Comparison of ENCODE assay signal across 8 mouse cellular contexts in the genomic region with DNA sequence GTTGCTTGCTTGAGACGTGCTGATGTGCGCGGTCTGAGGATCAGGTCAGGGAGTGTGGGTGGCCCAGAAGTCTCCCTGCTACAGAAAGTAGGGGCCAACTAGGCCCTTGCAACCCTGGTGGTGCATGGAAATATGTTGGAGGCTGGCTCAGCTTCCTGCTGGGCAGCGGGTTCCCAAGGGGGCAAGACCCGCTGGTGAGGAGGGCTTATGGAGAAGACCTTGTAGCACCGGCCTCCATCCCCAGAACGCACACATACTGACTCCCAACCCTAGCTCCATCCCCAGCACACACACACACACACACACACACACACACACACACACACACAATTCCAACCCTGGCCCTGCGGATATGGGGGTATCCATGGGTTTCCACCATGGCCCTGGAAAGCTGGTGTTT. TPM values are rescaled to one million over a fixed set of nuclear protein-coding genes. Genes with fewer than 3 reads are reported as not detected.
A peak's percentile ranks its signal among the peaks of the same experiment; 100 is the strongest.
DNase-seq lines count a peak whose midpoint lies in the region; ATAC-seq and TF ChIP-seq lines count a peak whose summit lies in the region.

No protein-coding gene starts in this region.

- no peak for ATAC-seq in kidney, embryonic 15.5 days (replicated peaks; ENCODE audit: low FRiP score)
- ATAC-seq in heart, embryonic 14.5 days (ENCODE audit: insufficient number of reproducible peaks, insufficient read depth, low FRiP score, low read depth): no peak
- no peak for ATAC-seq in liver, postnatal 0 days

- peak overlapping the region; percentile 97 for H3K4me2 ChIP-seq in kidney, embryonic 15.5 days
- peak overlapping the region; percentile 98 for H3K4me2 ChIP-seq in heart, embryonic 14.5 days (ENCODE audit: low read length)
- 0 out of 2 replicates have a peak overlapping the region, but pooled peaks have one; percentile 76 for H3K4me2 ChIP-seq in liver, postnatal 0 days (ENCODE audit: low read depth, low read length)

- H3K36me3 ChIP-seq in kidney, embryonic 15.5 days: no peaks in the 10 kb centered on the region
- H3K36me3 ChIP-seq in heart, embryonic 14.5 days (ENCODE audit: control insufficient read depth, insufficient read depth, low read length): no peaks in the 10 kb centered on the region
- H3K36me3 ChIP-seq in liver, postnatal 0 days (replicated peaks; ENCODE audit: insufficient read depth, low read length): no peaks in the 10 kb centered on the region

- TF ChIP-seq CTCF in liver, postnatal 0 days (IDR thresholded peaks at IDR 0.05; ENCODE audit: low read depth): no peak

- TF ChIP-seq EP300 in liver, postnatal 0 days (IDR thresholded peaks at IDR 0.05; ENCODE audit: low read depth): no peak

- 22% methylated on average over 8 of the region's 8 CpGs for WGBS in kidney, embryonic 15.5 days
- 18% methylated on average over 8 of the region's 8 CpGs for WGBS in heart, embryonic 14.5 days
- WGBS in liver, postnatal 0 days (ENCODE audit: insufficient replicate concordance): 31% methylated on average over 8 of the region's 8 CpGs

- no peaks in the 10 kb centered on the region for H3K27me3 ChIP-seq in kidney, embryonic 15.5 days
- peaks cover 8% of the 10 kb centered on the region for H3K27me3 ChIP-seq in heart, embryonic 14.5 days (ENCODE audit: control insufficient read depth, insufficient read depth, low read length)
- H3K27me3 ChIP-seq in liver, postnatal 0 days (ENCODE audit: insufficient read depth, low read length): peaks cover 63% of the 10 kb centered on the region

- peak overlapping the region; percentile 98 for H3K27ac ChIP-seq in kidney, embryonic 15.5 days
- peak overlapping the region; percentile 86 to 91 for H3K27ac ChIP-seq in heart, embryonic 14.5 days (replicated peaks in 1 of 2; ENCODE audit: control insufficient read depth in 1 of 2, insufficient read depth in 1 of 2, low read depth in 2 of 2, low read length in 2 of 2)
- H3K27ac ChIP-seq in liver, postnatal 0 days (ENCODE audit: low read depth): no peak overlapping the region

- peak overlapping the region; percentile 97 for H3K9ac ChIP-seq in kidney, embryonic 15.5 days
- H3K9ac ChIP-seq in heart, embryonic 14.5 days (ENCODE audit: low read length): peak overlapping the region; percentile 96
- H3K9ac ChIP-seq in liver, postnatal 0 days (replicated peaks): no peak overlapping the region

- H3K4me1 ChIP-seq in kidney, embryonic 15.5 days: peaks cover 59% of the 10 kb centered on the region
- H3K4me1 ChIP-seq in heart, embryonic 14.5 days (ENCODE audit: control insufficient read depth in 2 of 2, insufficient read depth in 2 of 2, low read length in 2 of 2): peaks cover 17 to 31% of the 10 kb centered on the region in 2 experiments
- peaks cover 24% of the 10 kb centered on the region for H3K4me1 ChIP-seq in liver, postnatal 0 days (ENCODE audit: insufficient read depth)

- DNase-seq in kidney, adult 18-20 months: no peak
- DNase-seq in ZHBTc4 (ENCODE audit: low read depth, low spot score): peak; percentile 29
- DNase-seq in liver, postnatal 0 days: no peak
- DNase-seq in urinary bladder, postnatal 14 days (ENCODE audit: low spot score): no peak
- no peak for DNase-seq in layer of hippocampus, adult 9-10 months (ENCODE audit: low spot score)
- no peak for DNase-seq in frontal cortex, postnatal 25 days (ENCODE audit: low spot score in 2 of 2)

- H3K9me3 ChIP-seq in kidney, embryonic 15.5 days (replicated peaks): no peaks in the 10 kb centered on the region
- no peaks in the 10 kb centered on the region for H3K9me3 ChIP-seq in heart, embryonic 14.5 days (ENCODE audit: control insufficient read depth, low read length)
- H3K9me3 ChIP-seq in liver, postnatal 0 days (ENCODE audit: low read length): no peaks in the 10 kb centered on the region

- peak overlapping the region; percentile 87 for H3K4me3 ChIP-seq in kidney, embryonic 15.5 days (replicated peaks)
- peak overlapping the region; percentile 5 to 83; a peak in 3 of 4 replicates for H3K4me3 ChIP-seq in heart, embryonic 14.5 days (ENCODE audit: control insufficient read depth in 1 of 2, insufficient read depth in 1 of 2, low read depth in 1 of 2, low read length in 2 of 2)
- no peak overlapping the region for H3K4me3 ChIP-seq in liver, postnatal 0 days (ENCODE audit: low read depth, low read length)

RNA-seq across cellular contexts. Expression of gene Ier5l, which starts 3.0 kb away (rescaled TPM):
- 3.3 and 3.5 TPM in 2 replicates for polyA plus RNA-seq in kidney, embryonic 15.5 days (2015; fragmentation: Nextera tagmentation; extraction: Ambion mirVana)
- 3.5 and 4.2 TPM in 2 replicates for polyA plus RNA-seq in heart, embryonic 14.5 days (2014; fragmentation: Nextera tagmentation; extraction: Ambion mirVana)
- polyA plus RNA-seq in liver, postnatal 0 days (2015; fragmentation: Nextera tagmentation; extraction: Ambion mirVana): 0.31 and 0.69 TPM in 2 replicates

RNA-seq across cellular contexts. Expression of gene Ptpa, which starts 55.2 kb away (rescaled TPM):
- polyA plus RNA-seq in kidney, embryonic 15.5 days (2015; fragmentation: Nextera tagmentation; extraction: Ambion mirVana): 162 and 175 TPM in 2 replicates
- polyA plus RNA-seq in heart, embryonic 14.5 days (2014; fragmentation: Nextera tagmentation; extraction: Ambion mirVana): 42.0 and 61.2 TPM in 2 replicates
- 65.6 and 76.8 TPM in 2 replicates for polyA plus RNA-seq in liver, postnatal 0 days (2015; fragmentation: Nextera tagmentation; extraction: Ambion mirVana)

RNA-seq across cellular contexts. Expression of gene Crat, which starts 55.4 kb away (rescaled TPM):
- 27.2 and 30.9 TPM in 2 replicates for polyA plus RNA-seq in kidney, embryonic 15.5 days (2015; fragmentation: Nextera tagmentation; extraction: Ambion mirVana)
- 127 and 135 TPM in 2 replicates for polyA plus RNA-seq in heart, embryonic 14.5 days (2014; fragmentation: Nextera tagmentation; extraction: Ambion mirVana)
- polyA plus RNA-seq in liver, postnatal 0 days (2015; fragmentation: Nextera tagmentation; extraction: Ambion mirVana): 57.5 and 64.3 TPM in 2 replicates
